Mouse (Mus musculus) kidney, adult 2 months (tissue): ENCODE measurements around the gene Prtg.

Source experiments
- CTCF ChIP-seq: fragments of 200-500 bp; conservative IDR thresholded peaks from 2 replicates; pipeline ENCODE4 v1.5.1; 2011; ENCODE audit warnings: low read depth, mild to moderate bottlenecking, control low read depth, low read length, moderate library complexity, mixed read lengths; ENCODE audit not compliant: insufficient read depth, insufficient read length
- POLR2A ChIP-seq: fragments of 200-500 bp; IDR thresholded peaks from one replicate; pipeline ENCODE4 v1.6.1; 2011; ENCODE audit warnings: low read depth, low read length, control low read depth

- TF ChIP-seq POLR2A (no peak), CTCF (peak; percentile 86)
Measured at GRCm38 (mm10) chr9:72766789-72767349, 39.8 kb upstream of the Prtg start.
